Mouse (Mus musculus): ENCODE results near the gene Lrrn4.

- TF ChIP-seq MYOG (IDR thresholded peaks at IDR 0.05; ENCODE audit: control insufficient read depth, extremely low read depth, insufficient read length) (no peak), MAX (IDR thresholded peaks at IDR 0.05) (no peak)
These were observed 3.7 kb upstream of the Lrrn4 start for GRCm38 (mm10) chr2:132884303-132884967.

Measured in C2C12 (cell line).